Mouse (Mus musculus): Measurements from ENCODE around the gene Npas3.

DNA sequence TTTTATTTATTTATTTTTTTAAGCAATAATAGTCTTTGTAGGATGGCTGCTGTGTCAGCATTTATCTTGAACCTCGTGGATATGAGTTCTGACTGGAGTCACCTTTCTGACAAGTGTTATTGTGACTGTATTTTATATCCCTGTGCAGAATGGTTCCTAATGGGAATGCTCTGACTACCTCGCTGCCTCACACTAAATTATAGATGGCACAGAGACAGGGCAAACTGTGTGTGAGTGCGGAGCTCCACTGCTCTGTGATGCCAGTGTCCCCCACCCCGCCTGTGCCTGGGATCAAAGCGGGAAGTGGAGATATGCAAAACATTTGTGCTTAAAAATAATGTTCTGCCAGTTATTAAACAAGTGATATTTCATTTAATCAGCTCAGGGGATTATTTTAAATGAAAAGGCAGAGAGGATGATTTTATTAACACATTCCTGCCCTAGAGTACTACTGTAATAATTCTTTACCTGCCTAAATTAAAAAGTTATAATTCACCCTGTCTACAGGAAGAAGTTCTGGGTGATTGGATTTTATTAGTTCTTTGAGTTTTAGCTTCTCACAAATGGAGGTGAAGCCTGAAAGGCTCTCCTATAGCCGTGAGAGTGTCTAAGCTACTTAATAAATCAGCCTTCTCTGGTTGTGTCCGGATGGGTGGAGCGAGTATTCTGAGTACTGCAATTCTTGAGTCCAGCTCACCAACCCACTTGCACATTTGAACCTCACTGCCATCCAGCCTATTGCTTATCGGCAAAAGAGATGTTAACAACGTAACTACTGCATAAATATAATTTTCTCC, 721.1 kb downstream of the Npas3 start:
- no peak for TF ChIP-seq CTCF (IDR thresholded peaks at IDR 0.05; ENCODE audit: insufficient read depth, low read depth, low read length)
- no peak for TF ChIP-seq POLR2A (IDR thresholded peaks at IDR 0.05; ENCODE audit: insufficient read depth, low read depth, low read length)

Measured in olfactory bulb, adult 2 months (tissue).